ENCODE assay signal across 9 mouse cellular contexts in genomic region chr7:16415426-16415825, GRCm38 (mm10). TPM values are rescaled to one million over a fixed set of nuclear protein-coding genes. Genes with fewer than 3 reads are reported as not detected.
A peak's percentile ranks its signal among the peaks of the same experiment; 100 is the strongest.
DNase-seq lines count a peak whose midpoint lies in the region; ATAC-seq and TF ChIP-seq lines count a peak whose summit lies in the region.
"Had no signal": no experiment of that assay in that cellular context is flagged by ENCODE, and none has a peak within 500 bp of the region (broad histone marks: within the 10 kb centered on the region; RNA-seq: fewer than 3 reads in every experiment).

No protein-coding gene starts in this region.

- H3K27ac ChIP-seq in limb, embryonic 13.5 days, result no peak overlapping the region
- no peak overlapping the region for H3K27ac ChIP-seq in limb, embryonic 10.5 days
- peak overlapping the region; percentile 75 for H3K27ac ChIP-seq in intestine, postnatal 0 days (ENCODE audit: low read depth, low read length)
- H3K27ac ChIP-seq in liver, adult 2 months (replicated peaks; ENCODE audit: insufficient read depth, low read depth, low read length), result peak overlapping the region; percentile 84
- peak overlapping the region; percentile 67 for H3K27ac ChIP-seq in stomach, embryonic 15.5 days

- no peak for DNase-seq in limb, embryonic 10.5 days (ENCODE audit: low spot score)
- DNase-seq in liver, adult 2 months (ENCODE audit: extremely low read depth, low read depth, low spot score), result peak; percentile 83
- DNase-seq in spleen, adult 18-20 months, result no peak
- no peak for DNase-seq in ovary, adult 18-20 months (ENCODE audit: low spot score)
- no peak for DNase-seq in adrenal gland, postnatal 10 days

- peaks cover 82% of the 10 kb centered on the region for H3K36me3 ChIP-seq in limb, embryonic 13.5 days
- peaks cover 97% of the 10 kb centered on the region for H3K36me3 ChIP-seq in limb, embryonic 10.5 days
- peaks cover 35% of the 10 kb centered on the region for H3K36me3 ChIP-seq in intestine, postnatal 0 days (ENCODE audit: control insufficient read depth, insufficient read depth)
- H3K36me3 ChIP-seq in liver, adult 2 months (ENCODE audit: control insufficient read depth, insufficient read depth, low read length), result peaks cover 6% of the 10 kb centered on the region; the same call in 1 of the 2 replicates
- peaks cover 19% of the 10 kb centered on the region for H3K36me3 ChIP-seq in stomach, embryonic 15.5 days

- peaks cover 11% of the 10 kb centered on the region; the same call in 1 of the 2 replicates for H3K79me2 ChIP-seq in liver, adult 2 months (ENCODE audit: control insufficient read depth, insufficient read depth, low read length)

- peak; percentile 54; the same call in 1 of the 2 replicates for ATAC-seq in limb, embryonic 13.5 days (ENCODE audit: low FRiP score, low read depth)
- ATAC-seq in intestine, postnatal 0 days, result peak; percentile 71
- peak; percentile 85 for ATAC-seq in stomach, embryonic 15.5 days (ENCODE audit: insufficient read depth, low FRiP score, low read depth)

- H3K4me2 ChIP-seq in limb, embryonic 13.5 days (replicated peaks), result no peak overlapping the region
- no peak overlapping the region; the same call in 1 of the 2 replicates for H3K4me2 ChIP-seq in intestine, postnatal 0 days (replicated peaks; ENCODE audit: low read depth)
- H3K4me2 ChIP-seq in stomach, embryonic 15.5 days, result no peak overlapping the region

- H3K4me1 ChIP-seq in limb, embryonic 13.5 days, result peaks cover 10% of the 10 kb centered on the region
- peaks cover 23% of the 10 kb centered on the region for H3K4me1 ChIP-seq in limb, embryonic 10.5 days
- peaks cover 12% of the 10 kb centered on the region; the same call in 1 of the 2 replicates for H3K4me1 ChIP-seq in intestine, postnatal 0 days (replicated peaks; ENCODE audit: control insufficient read depth, insufficient read depth, low read length)
- peaks cover 33% of the 10 kb centered on the region for H3K4me1 ChIP-seq in liver, adult 2 months (ENCODE audit: control insufficient read depth, insufficient read depth, low read length)
- peaks cover 10% of the 10 kb centered on the region for H3K4me1 ChIP-seq in stomach, embryonic 15.5 days

- H3K4me3 ChIP-seq in limb, embryonic 13.5 days, result no peak overlapping the region
- H3K4me3 ChIP-seq in limb, embryonic 10.5 days, result no peak overlapping the region
- no peak overlapping the region for H3K4me3 ChIP-seq in intestine, postnatal 0 days (ENCODE audit: low read depth, low read length)
- no peak overlapping the region; the same call in 1 of the 2 replicates for H3K4me3 ChIP-seq in liver, adult 2 months (ENCODE audit: insufficient read depth, low read depth, low read length)
- no peak overlapping the region for H3K4me3 ChIP-seq in stomach, embryonic 15.5 days (replicated peaks)

- H3K9me3 ChIP-seq in limb, embryonic 13.5 days, result no peaks in the 10 kb centered on the region
- H3K9me3 ChIP-seq in limb, embryonic 10.5 days (replicated peaks), result no peaks in the 10 kb centered on the region
- H3K9me3 ChIP-seq in intestine, postnatal 0 days (ENCODE audit: control insufficient read depth), result no peaks in the 10 kb centered on the region
- H3K9me3 ChIP-seq in stomach, embryonic 15.5 days, result no peaks in the 10 kb centered on the region

- H3K9ac ChIP-seq in limb, embryonic 13.5 days, result no peak overlapping the region; the same call in 1 of the 2 replicates
- H3K9ac ChIP-seq in intestine, postnatal 0 days (ENCODE audit: low read depth, low read length), result 0 out of 2 replicates have a peak overlapping the region, but pooled peaks have one; percentile 22
- H3K9ac ChIP-seq in liver, adult 2 months (ENCODE audit: low read depth, low read length), result peak overlapping the region; percentile 36; the same call in 1 of the 2 replicates
- H3K9ac ChIP-seq in stomach, embryonic 15.5 days, result no peak overlapping the region

- no peak for TF ChIP-seq POLR2A in liver, adult 2 months (IDR thresholded peaks at IDR 0.05; ENCODE audit: extremely low read depth, insufficient read depth, low read length)

- TF ChIP-seq CTCF in intestine, postnatal 0 days (IDR thresholded peaks at IDR 0.05; ENCODE audit: low read depth), result no peak
- no peak for TF ChIP-seq CTCF in liver, adult 2 months (IDR thresholded peaks at IDR 0.05; ENCODE audit: low read depth, low read length)

- no peaks in the 10 kb centered on the region for H3K27me3 ChIP-seq in limb, embryonic 13.5 days
- H3K27me3 ChIP-seq in limb, embryonic 10.5 days (ENCODE audit: low read depth, poor library complexity, severe bottlenecking), result no peaks in the 10 kb centered on the region
- no peaks in the 10 kb centered on the region for H3K27me3 ChIP-seq in intestine, postnatal 0 days (replicated peaks; ENCODE audit: control insufficient read depth, insufficient read depth, low read length)
- no peaks in the 10 kb centered on the region for H3K27me3 ChIP-seq in liver, adult 2 months (ENCODE audit: control insufficient read depth, insufficient read depth, low read length)
- no peaks in the 10 kb centered on the region for H3K27me3 ChIP-seq in stomach, embryonic 15.5 days (replicated peaks)
- H3K27me3 ChIP-seq: CH12.LX had no signal

- WGBS in limb, embryonic 13.5 days, result 88% methylated on average over 3 of the region's 3 CpGs
- 87% methylated on average over 3 of the region's 3 CpGs for WGBS in limb, embryonic 10.5 days
- 33% methylated on average over 3 of the region's 3 CpGs for WGBS in intestine, postnatal 0 days
- WGBS in liver, adult 2 months, result 50% methylated on average over 3 of the region's 3 CpGs
- 70% methylated on average over 3 of the region's 3 CpGs for WGBS in stomach, embryonic 15.5 days

RNA-seq across cellular contexts. Expression of gene Zc3h4, which starts 14.7 kb away (rescaled TPM):
- 18.2 and 18.5 TPM in 2 replicates for polyA plus RNA-seq in limb, embryonic 13.5 days (2015; fragmentation: Nextera tagmentation; extraction: Ambion mirVana)
- polyA plus RNA-seq in limb, embryonic 10.5 days (2016; fragmentation: Nextera tagmentation; extraction: Ambion mirVana), result 22.9 and 24.6 TPM in 2 replicates
- polyA plus RNA-seq in intestine, postnatal 0 days (2015; fragmentation: Nextera tagmentation; extraction: Ambion mirVana), result 12.9 and 13.5 TPM in 2 replicates
- 5.2 and 7.5 TPM in 2 replicates for total RNA-seq in liver, adult 2 months (2014; rRNA removed)
- 11.1 and 14.3 TPM in 2 replicates for polyA plus RNA-seq in liver, adult 2 months (2012; rRNA removed)
- 16.8 and 17.4 TPM in 2 replicates for polyA plus RNA-seq in stomach, embryonic 15.5 days (2015; fragmentation: Nextera tagmentation; extraction: Ambion mirVana)
- 10 to 100 TPM; 44.0 to 54.3 TPM for total RNA-seq in adrenal gland, postnatal 10 days (2021)

RNA-seq across cellular contexts. Expression of gene Sae1, which starts 27.8 kb away (rescaled TPM):
- 359 and 362 TPM in 2 replicates for polyA plus RNA-seq in limb, embryonic 13.5 days (2015; fragmentation: Nextera tagmentation; extraction: Ambion mirVana)
- polyA plus RNA-seq in limb, embryonic 10.5 days (2016; fragmentation: Nextera tagmentation; extraction: Ambion mirVana), result 483 and 484 TPM in 2 replicates
- polyA plus RNA-seq in intestine, postnatal 0 days (2015; fragmentation: Nextera tagmentation; extraction: Ambion mirVana), result 90.7 and 91.5 TPM in 2 replicates
- total RNA-seq in liver, adult 2 months (2014; rRNA removed), result 15.8 and 16.1 TPM in 2 replicates
- 11.5 and 25.8 TPM in 2 replicates for polyA plus RNA-seq in liver, adult 2 months (2012; rRNA removed)
- 272 and 284 TPM in 2 replicates for polyA plus RNA-seq in stomach, embryonic 15.5 days (2015; fragmentation: Nextera tagmentation; extraction: Ambion mirVana)
- 10 to 100 TPM; 60.8 to 64.0 TPM for total RNA-seq in adrenal gland, postnatal 10 days (2021)

RNA-seq across cellular contexts. Expression of gene Tmem160, which starts 37.2 kb away (rescaled TPM):
- 44.2 and 44.9 TPM in 2 replicates for polyA plus RNA-seq in limb, embryonic 13.5 days (2015; fragmentation: Nextera tagmentation; extraction: Ambion mirVana)
- polyA plus RNA-seq in limb, embryonic 10.5 days (2016; fragmentation: Nextera tagmentation; extraction: Ambion mirVana), result 74.8 and 86.2 TPM in 2 replicates
- 124 and 132 TPM in 2 replicates for polyA plus RNA-seq in intestine, postnatal 0 days (2015; fragmentation: Nextera tagmentation; extraction: Ambion mirVana)
- total RNA-seq in liver, adult 2 months (2014; rRNA removed), result 31.7 and 32.0 TPM in 2 replicates
- polyA plus RNA-seq in liver, adult 2 months (2012; rRNA removed), result 114 and 128 TPM in 2 replicates
- 48.5 and 57.0 TPM in 2 replicates for polyA plus RNA-seq in stomach, embryonic 15.5 days (2015; fragmentation: Nextera tagmentation; extraction: Ambion mirVana)
- 10 to 100 TPM; 43.9 to 46.8 TPM for total RNA-seq in adrenal gland, postnatal 10 days (2021)

Comparison
In these comparisons a context has a peak if more than half of its experiments do, and no peak if none do; other contexts are left out.
1. H3K27ac ChIP-seq: peak in intestine, postnatal 0 days (single experiment), liver, adult 2 months (single experiment) and stomach, embryonic 15.5 days (single experiment); none in limb, embryonic 13.5 days (single experiment) and limb, embryonic 10.5 days (single experiment).
2. H3K9ac ChIP-seq: peak in intestine, postnatal 0 days (single experiment) and liver, adult 2 months (single experiment); none in limb, embryonic 13.5 days (single experiment) and stomach, embryonic 15.5 days (single experiment).
3. Peak in every context shown above with its lines, with median percentiles within 50 percentile points of each other: ATAC-seq.